8 mouse cellular contexts compared by ENCODE assay signal in the genomic region with DNA sequence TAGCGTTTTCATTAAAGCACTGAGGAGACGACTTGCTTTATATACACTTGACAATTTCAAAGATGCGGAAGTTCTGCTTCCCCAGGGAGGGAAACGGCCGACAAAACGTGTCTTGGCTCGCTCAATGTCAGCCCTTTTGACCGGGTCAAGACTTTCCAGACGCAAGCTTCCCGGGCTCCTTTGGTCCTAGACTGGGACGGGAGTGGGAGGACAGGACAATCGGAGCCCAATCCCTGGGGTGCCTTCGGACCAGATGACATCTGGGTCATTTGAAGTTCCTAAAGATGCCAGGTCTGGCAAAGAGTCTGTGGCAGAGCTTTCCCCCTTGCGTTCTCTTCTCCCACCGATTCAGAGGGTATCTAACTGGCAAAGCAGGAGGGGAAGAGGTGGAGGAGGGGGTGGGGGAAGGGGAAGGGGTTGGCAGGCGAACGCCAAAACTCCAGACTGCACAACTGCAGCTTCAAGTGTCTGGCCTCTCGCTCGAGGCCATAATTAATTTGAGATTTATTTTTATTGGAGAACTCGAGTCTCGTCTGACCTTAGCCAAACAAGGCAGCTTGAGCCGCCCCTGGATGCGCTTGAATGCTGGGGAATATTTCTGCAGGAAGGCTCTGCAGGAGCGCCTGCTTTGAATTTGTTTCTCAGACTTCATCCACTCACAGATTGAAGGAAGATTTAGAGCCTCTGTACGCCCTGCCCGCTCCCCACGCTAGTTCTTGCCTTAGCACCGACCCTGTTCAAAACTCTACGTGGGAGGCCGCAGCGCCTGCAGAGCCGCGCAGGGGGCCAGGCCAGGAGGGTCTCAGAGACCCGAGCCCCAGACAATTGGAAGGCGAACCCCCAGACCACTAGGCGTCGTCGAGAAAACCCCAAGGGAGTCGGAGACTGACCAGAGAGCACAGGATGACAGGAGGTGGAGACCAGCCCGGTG. TPM values are rescaled to one million over a fixed set of nuclear protein-coding genes. Genes with fewer than 3 reads are reported as not detected.
DNase-seq lines count a peak whose midpoint lies in the region; ATAC-seq lines count a peak whose summit lies in the region.

No protein-coding gene starts in this region.

- no peak overlapping the region for H3K9ac ChIP-seq in forebrain, embryonic 11.5 days (ENCODE audit: low read length)
- no peak overlapping the region for H3K9ac ChIP-seq in forebrain, embryonic 14.5 days (ENCODE audit: low read length)

- peak overlapping the region; percentile 18; the same call in 1 of the 2 replicates for H3K4me2 ChIP-seq in forebrain, embryonic 11.5 days (ENCODE audit: low read depth, low read length, severe bottlenecking)
- no peak overlapping the region for H3K4me2 ChIP-seq in forebrain, embryonic 14.5 days (ENCODE audit: low read length)

- H3K4me3 ChIP-seq in forebrain, embryonic 11.5 days (ENCODE audit: low read depth, low read length), result no peak overlapping the region
- no peak overlapping the region for H3K4me3 ChIP-seq in forebrain, embryonic 14.5 days (ENCODE audit: low read depth, low read length)
- peak overlapping the region; percentile 72 for H3K4me3 ChIP-seq in heart, embryonic 10.5 days

- under 1% methylated on average over 40 of the region's 40 CpGs for WGBS in forebrain, embryonic 11.5 days
- WGBS in forebrain, embryonic 14.5 days, result under 1% methylated on average over 40 of the region's 40 CpGs
- WGBS in heart, embryonic 10.5 days, result 2% methylated on average over 40 of the region's 40 CpGs

- H3K27me3 ChIP-seq in forebrain, embryonic 11.5 days (ENCODE audit: control insufficient read depth, insufficient read depth, low read length), result peaks cover 87% of the 10 kb centered on the region
- peaks cover 88% of the 10 kb centered on the region for H3K27me3 ChIP-seq in forebrain, embryonic 14.5 days (replicated peaks; ENCODE audit: control insufficient read depth, insufficient read depth, low read length)
- peaks cover 78% of the 10 kb centered on the region for H3K27me3 ChIP-seq in heart, embryonic 10.5 days (ENCODE audit: insufficient read depth, poor library complexity, severe bottlenecking)

- H3K27ac ChIP-seq in forebrain, embryonic 11.5 days (ENCODE audit: low read depth, low read length), result no peak overlapping the region
- no peak overlapping the region for H3K27ac ChIP-seq in forebrain, embryonic 14.5 days (ENCODE audit: low read depth, low read length)
- H3K27ac ChIP-seq in heart, embryonic 10.5 days, result peak overlapping the region; percentile 63

- peak; percentile 62 for DNase-seq in forebrain, embryonic 11.5 days (ENCODE audit: low spot score)
- no peak for DNase-seq in forebrain, embryonic 14.5 days (ENCODE audit: low spot score)
- DNase-seq in heart, embryonic 10.5 days (ENCODE audit: low spot score), result no peak
- DNase-seq in kidney, adult 8-10 months, result peak; percentile 51 to 54
- peak; percentile 45 to 57 for DNase-seq in lung, postnatal 4 days
- no peak for DNase-seq in spleen, postnatal 14 days (ENCODE audit: low spot score in 2 of 2)
- DNase-seq in cerebellum, adult 8-10 months, result no peak

- H3K4me1 ChIP-seq in forebrain, embryonic 11.5 days (replicated peaks; ENCODE audit: control insufficient read depth, insufficient read depth, low read length), result peaks cover 22% of the 10 kb centered on the region
- H3K4me1 ChIP-seq in forebrain, embryonic 14.5 days (ENCODE audit: control insufficient read depth, insufficient read depth, low read length), result peaks cover 15% of the 10 kb centered on the region
- H3K4me1 ChIP-seq in heart, embryonic 10.5 days, result peaks cover 79% of the 10 kb centered on the region

- no peaks in the 10 kb centered on the region for H3K36me3 ChIP-seq in forebrain, embryonic 11.5 days (ENCODE audit: control insufficient read depth, insufficient read depth, low read length)
- no peaks in the 10 kb centered on the region for H3K36me3 ChIP-seq in forebrain, embryonic 14.5 days (ENCODE audit: control insufficient read depth, insufficient read depth, low read length)
- H3K36me3 ChIP-seq in heart, embryonic 10.5 days, result no peaks in the 10 kb centered on the region

- H3K9me3 ChIP-seq in forebrain, embryonic 11.5 days (ENCODE audit: control insufficient read depth, low read length), result no peaks in the 10 kb centered on the region
- no peaks in the 10 kb centered on the region for H3K9me3 ChIP-seq in forebrain, embryonic 14.5 days (replicated peaks; ENCODE audit: control insufficient read depth, low read length)
- H3K9me3 ChIP-seq in heart, embryonic 10.5 days, result no peaks in the 10 kb centered on the region

- ATAC-seq in forebrain, embryonic 11.5 days (replicated peaks; ENCODE audit: low FRiP score), result no peak
- no peak for ATAC-seq in forebrain, embryonic 14.5 days
- no peak for ATAC-seq in granulocyte monocyte progenitor cell, adult 5-6 weeks (replicated peaks; ENCODE audit: poor library complexity, severe bottlenecking)

RNA-seq across cellular contexts. Expression of gene Fli1, which starts 2.3 kb away (rescaled TPM):
- 14.3 and 14.7 TPM in 2 replicates for polyA plus RNA-seq in forebrain, embryonic 11.5 days (2014; fragmentation: Nextera tagmentation; extraction: Ambion mirVana)
- polyA plus RNA-seq in forebrain, embryonic 14.5 days (2014; fragmentation: Nextera tagmentation; extraction: Ambion mirVana), result 5.5 and 6.2 TPM in 2 replicates
- 17.5 and 20.8 TPM in 2 replicates for polyA plus RNA-seq in heart, embryonic 10.5 days (2016; fragmentation: Nextera tagmentation; extraction: Ambion mirVana)
- 63.4 and 68.3 TPM in 2 replicates for total RNA-seq in granulocyte monocyte progenitor cell, adult 5-6 weeks (2014; fragmentation: Nextera tagmentation)
- total RNA-seq in granulocyte monocyte progenitor cell, adult 5-6 weeks (2017), result 106 and 109 TPM in 2 replicates

Comparison
In these comparisons a context has a peak if more than half of its experiments do, and no peak if none do; other contexts are left out.
1. DNase-seq: peak in forebrain, embryonic 11.5 days (single experiment), kidney, adult 8-10 months (2 of 2) and lung, postnatal 4 days (2 of 2); none in forebrain, embryonic 14.5 days (single experiment), heart, embryonic 10.5 days (single experiment), spleen, postnatal 14 days (0 of 2) and cerebellum, adult 8-10 months (single experiment).